Mouse (Mus musculus) neural tube, embryonic 12.5 days (tissue): ENCODE results near the gene Kif26b. TPM values are rescaled to one million over a fixed set of nuclear protein-coding genes. Genes with fewer than 3 reads are reported as not detected.

Source experiments
- ATAC-seq: fragments of 200-750 bp; cut with Nextera tagmentation; 2 replicates; pipeline ENCODE4 v1.8.0; 2017; ENCODE audit warnings: low read depth, mild to moderate bottlenecking, moderate TSS enrichment, moderate library complexity; ENCODE audit not compliant: low FRiP score
- H3K27ac ChIP-seq: fragments of 300-500 bp; sonication (generic); 2 replicates; pipeline ENCODE4 v1.5.1; 2016
- H3K27me3 ChIP-seq: fragments of 300-500 bp; sonication (generic); replicated peaks from 2 replicates; pipeline ENCODE4 v1.6.1; 2016; ENCODE audit warnings: mild to moderate bottlenecking
- H3K36me3 ChIP-seq: fragments of 300-500 bp; sonication (generic); 2 replicates; pipeline ENCODE4 v1.6.1; 2016; ENCODE audit warnings: mild to moderate bottlenecking
- H3K4me1 ChIP-seq: fragments of 300-500 bp; sonication (generic); 2 replicates; pipeline ENCODE4 v1.6.1; 2016
- H3K4me2 ChIP-seq: fragments of 300-500 bp; sonication (generic); replicated peaks from 2 replicates; pipeline ENCODE4 v1.6.1; 2016; ENCODE audit warnings: mild to moderate bottlenecking
- H3K4me3 ChIP-seq: fragments of 300-500 bp; sonication (generic); 2 replicates; pipeline ENCODE4 v1.5.1; 2016
- H3K9ac ChIP-seq: fragments of 300-500 bp; sonication (generic); 2 replicates; pipeline ENCODE4 v1.6.1; 2016; ENCODE audit warnings: mild to moderate bottlenecking
- H3K9me3 ChIP-seq: fragments of 300-500 bp; sonication (generic); 2 replicates; pipeline ENCODE4 v1.6.1; 2016; ENCODE audit warnings: mild to moderate bottlenecking
- WGBS: fragments of 180-500 bp; shearing (Covaris S2); methylation state at CpG from one replicate; pipeline ENCODE4 v1.1.7; 2016; 5-methylcytosine and 5-hydroxymethylcytosine counted together
- polyA plus RNA-seq: library from polyadenylated mRNA; unstranded; fragments of >200 nt; fragmentation: Nextera tagmentation; extraction: Ambion mirVana; gene quantifications from 2 replicates; pipeline ENCODE4 v1.2.1, GENCODE M21; 2016

Gene Kif26b
- polyA plus RNA-seq, 1 experiment from 2014 or later, result 12.6 TPM

- no peak overlapping the region for H3K4me3 ChIP-seq
- H3K4me1 ChIP-seq, result peaks cover 14% of the 10 kb centered on the region
- peaks cover 8% of the 10 kb centered on the region; the same call in 1 of the 2 replicates for H3K27me3 ChIP-seq
- no peak overlapping the region for H3K27ac ChIP-seq
- H3K36me3 ChIP-seq, result no peaks in the 10 kb centered on the region
- H3K4me2 ChIP-seq, result 0 out of 2 replicates have a peak overlapping the region, but pooled peaks have one; percentile 12
- H3K9me3 ChIP-seq, result no peaks in the 10 kb centered on the region
- H3K9ac ChIP-seq, result no peak overlapping the region
- peak; percentile 89 for ATAC-seq
- 44% methylated on average over 14 of the region's 14 CpGs for WGBS
Measured at GRCm38 (mm10) chr1:178820556-178821435, 291.9 kb downstream of the Kif26b start.

GRCm38 (mm10) chr1:178824871-178825270 lies 295.9 kb downstream of the Kif26b start:
- Histone ChIP-seq H3K27ac (no peak overlapping the region), H3K36me3 (no peaks in the 10 kb centered on the region), H3K4me1 (peaks cover 14% of the 10 kb centered on the region), H3K27me3 (peaks cover 3% of the 10 kb centered on the region; the same call in 1 of the 2 replicates), H3K4me3 (no peak overlapping the region), H3K9me3 (no peaks in the 10 kb centered on the region), H3K9ac (no peak overlapping the region), H3K4me2 (no peak overlapping the region)
- ATAC-seq, result no peak
- WGBS, result 86% methylated on average over 5 of the region's 5 CpGs

GRCm38 (mm10) chr1:178827223-178827622 lies 298.3 kb downstream of the Kif26b start:
- ATAC-seq, result no peak
- no peak overlapping the region for H3K4me3 ChIP-seq
- H3K9ac ChIP-seq, result no peak overlapping the region
- no peaks in the 10 kb centered on the region for H3K4me1 ChIP-seq
- H3K36me3 ChIP-seq, result no peaks in the 10 kb centered on the region
- no peaks in the 10 kb centered on the region for H3K9me3 ChIP-seq
- no peak overlapping the region for H3K4me2 ChIP-seq
- peaks cover 3% of the 10 kb centered on the region; the same call in 1 of the 2 replicates for H3K27me3 ChIP-seq
- no peak overlapping the region for H3K27ac ChIP-seq
- WGBS, result 85% methylated on average over 3 of the region's 3 CpGs

- Histone ChIP-seq H3K27ac (no peak overlapping the region), H3K9ac (no peak overlapping the region), H3K36me3 (no peaks in the 10 kb centered on the region), H3K27me3 (no peaks in the 10 kb centered on the region), H3K4me2 (no peak overlapping the region), H3K4me1 (no peaks in the 10 kb centered on the region), H3K4me3 (no peak overlapping the region), H3K9me3 (no peaks in the 10 kb centered on the region)
- no peak for ATAC-seq
- 83% methylated on average over 4 of the region's 4 CpGs for WGBS
Measured at GRCm38 (mm10) chr1:178829456-178829855, 300.5 kb downstream of the Kif26b start.

- no peak for ATAC-seq
- WGBS, result 89% methylated on average over 6 of the region's 6 CpGs
- H3K4me3 ChIP-seq, result no peak overlapping the region
Measured at GRCm38 (mm10) chr1:178832571-178832970, 303.6 kb downstream of the Kif26b start.

GRCm38 (mm10) chr1:178835805-178836204 lies 306.9 kb downstream of the Kif26b start:
- WGBS, result 91% methylated on average over 9 of the region's 9 CpGs
- ATAC-seq, result no peak
- Histone ChIP-seq H3K9ac (no peak overlapping the region), H3K4me3 (no peak overlapping the region), H3K4me1 (0 out of 2 replicates have a peak, but pooled peaks cover 5% of the 10 kb centered on the region), H3K36me3 (no peaks in the 10 kb centered on the region), H3K4me2 (no peak overlapping the region), H3K27me3 (no peaks in the 10 kb centered on the region), H3K9me3 (no peaks in the 10 kb centered on the region), H3K27ac (no peak overlapping the region)

More at GRCm38 (mm10) chr1:178832571-178832970, 303.6 kb downstream of the Kif26b start:
- Histone ChIP-seq H3K9ac (no peak overlapping the region), H3K27ac (no peak overlapping the region), H3K4me1 (no peaks in the 10 kb centered on the region), H3K9me3 (no peaks in the 10 kb centered on the region), H3K36me3 (no peaks in the 10 kb centered on the region), H3K27me3 (no peaks in the 10 kb centered on the region), H3K4me2 (no peak overlapping the region)

GRCm38 (mm10) chr1:178836998-178837397 lies 308.1 kb downstream of the Kif26b start:
- no peak overlapping the region for H3K4me2 ChIP-seq
- no peak overlapping the region for H3K9ac ChIP-seq
- 0 out of 2 replicates have a peak, but pooled peaks cover 5% of the 10 kb centered on the region for H3K4me1 ChIP-seq
- no peaks in the 10 kb centered on the region for H3K36me3 ChIP-seq
- no peak overlapping the region for H3K27ac ChIP-seq
- no peak overlapping the region for H3K4me3 ChIP-seq
- no peaks in the 10 kb centered on the region for H3K27me3 ChIP-seq
- no peak for ATAC-seq
- WGBS, result 88% methylated on average over 1 of the region's 1 CpGs
- no peaks in the 10 kb centered on the region for H3K9me3 ChIP-seq

GRCm38 (mm10) chr1:178838696-178839320 lies 309.9 kb downstream of the Kif26b start:
- 84% methylated on average over 10 of the region's 10 CpGs for WGBS
- Histone ChIP-seq H3K4me3 (no peak overlapping the region), H3K36me3 (no peaks in the 10 kb centered on the region), H3K27ac (no peak overlapping the region), H3K27me3 (no peaks in the 10 kb centered on the region), H3K4me2 (no peak overlapping the region), H3K9me3 (no peaks in the 10 kb centered on the region), H3K9ac (no peak overlapping the region), H3K4me1 (0 out of 2 replicates have a peak, but pooled peaks cover 5% of the 10 kb centered on the region)
- ATAC-seq, result no peak

- Histone ChIP-seq H3K4me2 (no peak overlapping the region), H3K4me3 (no peak overlapping the region), H3K27me3 (no peaks in the 10 kb centered on the region), H3K4me1 (0 out of 2 replicates have a peak, but pooled peaks cover 5% of the 10 kb centered on the region), H3K9me3 (no peaks in the 10 kb centered on the region), H3K27ac (no peak overlapping the region), H3K9ac (no peak overlapping the region), H3K36me3 (no peaks in the 10 kb centered on the region)
- 87% methylated on average over 7 of the region's 7 CpGs for WGBS
- no peak for ATAC-seq
Measured at GRCm38 (mm10) chr1:178840311-178840710, 311.4 kb downstream of the Kif26b start.

GRCm38 (mm10) chr1:178844839-178845238 lies 315.9 kb downstream of the Kif26b start:
- Histone ChIP-seq H3K9me3 (no peaks in the 10 kb centered on the region), H3K27me3 (no peaks in the 10 kb centered on the region), H3K9ac (no peak overlapping the region), H3K4me2 (no peak overlapping the region), H3K36me3 (no peaks in the 10 kb centered on the region), H3K4me1 (no peaks in the 10 kb centered on the region), H3K27ac (no peak overlapping the region), H3K4me3 (no peak overlapping the region)
- WGBS, result 89% methylated on average over 6 of the region's 6 CpGs
- ATAC-seq, result no peak

- H3K36me3 ChIP-seq, result no peaks in the 10 kb centered on the region
- no peaks in the 10 kb centered on the region for H3K27me3 ChIP-seq
- H3K27ac ChIP-seq, result no peak overlapping the region
- no peaks in the 10 kb centered on the region for H3K9me3 ChIP-seq
- no peak overlapping the region for H3K9ac ChIP-seq
- H3K4me1 ChIP-seq, result no peaks in the 10 kb centered on the region
- ATAC-seq, result no peak
- 80% methylated on average over 5 of the region's 5 CpGs for WGBS
- H3K4me2 ChIP-seq, result no peak overlapping the region
- no peak overlapping the region for H3K4me3 ChIP-seq
Measured at GRCm38 (mm10) chr1:178847569-178847968, 318.6 kb downstream of the Kif26b start.

GRCm38 (mm10) chr1:178848380-178849106 lies 319.6 kb downstream of the Kif26b start:
- no peak for ATAC-seq
- Histone ChIP-seq H3K4me1 (no peaks in the 10 kb centered on the region), H3K4me2 (no peak overlapping the region), H3K27me3 (no peaks in the 10 kb centered on the region), H3K27ac (no peak overlapping the region), H3K9me3 (no peaks in the 10 kb centered on the region), H3K9ac (no peak overlapping the region), H3K4me3 (no peak overlapping the region), H3K36me3 (no peaks in the 10 kb centered on the region)
- 82% methylated on average over 5 of the region's 5 CpGs for WGBS
